Mouse (Mus musculus) lung, postnatal 25 days (tissue): ENCODE measurements around the gene Rpl23a.
"Not testable (repeated sequence)": the region's sequence is repeated elsewhere in the genome, so short reads cannot be mapped to it uniquely, and the experiment has no call there.

Experiments
- DNase-seq: peaks from one replicate; pipeline ENCODE4 v3.0.0; 2022; ENCODE audit warnings: low spot score

The Rpl23a gene

DNA sequence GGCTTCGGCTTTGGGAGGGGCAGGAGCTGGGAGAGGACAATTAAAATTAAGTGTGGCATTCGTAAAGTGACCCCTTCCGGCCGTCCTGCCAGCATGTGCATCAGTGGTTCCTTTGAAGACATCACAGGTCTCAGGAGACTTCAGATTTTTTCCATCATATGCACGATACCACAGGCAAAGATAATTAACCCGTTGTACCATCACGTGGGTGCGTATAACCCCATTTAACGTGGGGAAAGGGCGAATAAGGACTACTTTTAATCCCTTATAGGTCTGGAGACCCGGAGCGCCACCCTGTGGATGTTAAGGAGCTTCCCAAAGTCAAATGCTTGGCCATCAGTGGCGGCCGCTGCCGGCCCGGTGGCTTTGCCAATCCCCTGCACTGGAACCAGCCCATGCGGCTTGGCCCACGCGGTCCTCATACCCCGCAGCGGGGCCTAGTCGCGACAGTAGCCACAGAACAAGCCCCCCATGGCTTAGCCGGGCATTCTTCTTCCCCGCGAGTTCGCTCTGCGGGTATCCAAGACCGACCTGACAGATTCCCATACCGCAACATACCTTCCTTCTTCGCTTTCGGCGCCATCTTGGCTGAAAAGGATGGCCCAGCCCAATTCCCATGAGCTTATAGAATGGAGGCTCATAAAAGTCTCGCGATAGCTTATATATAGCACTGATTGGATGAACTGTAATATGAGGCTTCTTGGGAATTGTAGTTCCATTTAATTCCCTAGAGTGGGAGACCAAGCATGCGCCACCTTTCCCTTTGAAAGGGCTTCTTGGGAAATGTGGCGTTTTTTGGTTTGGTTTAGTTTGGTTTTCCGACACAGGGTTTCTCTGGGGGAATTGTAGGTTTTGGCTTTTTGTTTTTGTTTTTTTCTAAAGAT, at the start of gene Rpl23a:
Rpl23a (minus strand) TSS at position 624 of the 884 bp plus-strand sequence.
- peak; percentile 93 for DNase-seq

DNA sequence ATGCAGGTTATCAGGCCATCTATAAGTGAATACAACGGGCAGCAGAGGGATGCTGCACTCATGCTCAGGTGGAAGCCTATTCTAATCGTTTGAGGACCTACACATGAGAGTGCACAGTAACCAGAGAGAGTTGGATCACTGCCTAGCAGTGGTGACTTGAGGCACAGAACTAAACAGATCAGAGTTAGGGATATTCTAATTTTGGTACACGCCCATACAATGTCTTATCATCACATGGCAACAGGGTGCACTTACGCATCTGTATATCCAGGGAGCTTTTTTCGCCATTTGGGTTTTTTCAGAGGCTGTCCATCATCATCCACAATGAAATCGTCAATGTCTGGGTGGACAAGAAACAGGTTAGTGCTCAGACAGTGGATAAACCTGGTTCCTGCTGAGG, 48.1 kb upstream of the Rpl23a start:
- no peak for DNase-seq

DNA sequence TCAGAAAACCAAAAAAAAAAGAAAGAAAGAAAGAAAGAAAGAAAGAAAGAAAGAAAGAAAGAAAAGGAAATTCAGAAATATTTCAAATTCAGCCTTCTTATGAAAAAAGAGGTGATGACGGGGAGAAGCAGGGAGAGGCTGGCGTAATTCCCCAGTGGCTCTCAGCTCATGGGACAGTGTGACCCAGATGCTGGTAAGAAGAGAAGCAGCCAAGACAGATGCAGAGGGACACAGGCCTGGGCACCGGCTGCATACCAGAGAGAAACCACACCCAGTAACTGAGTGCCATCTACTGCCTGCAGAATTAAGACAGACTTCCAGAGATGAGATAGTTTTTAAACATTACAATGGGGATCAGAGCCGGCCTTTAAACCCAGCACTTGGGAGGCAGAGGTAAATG, 40.2 kb upstream of the Rpl23a start:
- DNase-seq = no peak

DNA sequence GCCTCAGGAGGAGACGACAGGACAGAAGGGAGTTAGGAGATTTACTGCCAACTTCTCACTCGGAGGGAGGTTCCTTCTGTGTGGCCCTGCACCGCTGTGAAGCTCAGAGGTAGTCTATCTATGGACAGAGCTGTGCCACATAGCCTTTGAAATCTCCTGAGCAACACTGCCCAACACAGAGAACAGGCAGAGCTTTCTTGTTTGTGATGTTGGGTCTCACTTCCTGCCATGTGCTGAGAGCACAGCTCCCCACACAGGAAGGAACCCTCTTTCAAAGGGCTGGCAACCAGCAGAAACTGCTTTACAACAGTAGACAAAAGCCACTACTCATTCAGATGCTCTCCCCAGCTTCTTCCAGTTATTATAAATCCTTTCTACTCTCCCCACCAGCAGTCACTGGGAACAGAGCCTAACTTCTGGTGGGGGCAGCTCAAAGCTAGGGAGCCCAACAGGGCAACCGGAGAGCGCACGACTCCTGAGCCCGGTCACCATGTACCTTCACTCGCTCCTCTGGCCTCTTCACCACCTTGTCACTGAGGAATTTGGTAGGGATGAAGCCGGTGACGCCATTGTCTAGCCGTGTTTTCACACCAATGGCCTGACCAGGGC, 32.4 kb upstream of the Rpl23a start:
- peak; percentile 5 for DNase-seq

DNA sequence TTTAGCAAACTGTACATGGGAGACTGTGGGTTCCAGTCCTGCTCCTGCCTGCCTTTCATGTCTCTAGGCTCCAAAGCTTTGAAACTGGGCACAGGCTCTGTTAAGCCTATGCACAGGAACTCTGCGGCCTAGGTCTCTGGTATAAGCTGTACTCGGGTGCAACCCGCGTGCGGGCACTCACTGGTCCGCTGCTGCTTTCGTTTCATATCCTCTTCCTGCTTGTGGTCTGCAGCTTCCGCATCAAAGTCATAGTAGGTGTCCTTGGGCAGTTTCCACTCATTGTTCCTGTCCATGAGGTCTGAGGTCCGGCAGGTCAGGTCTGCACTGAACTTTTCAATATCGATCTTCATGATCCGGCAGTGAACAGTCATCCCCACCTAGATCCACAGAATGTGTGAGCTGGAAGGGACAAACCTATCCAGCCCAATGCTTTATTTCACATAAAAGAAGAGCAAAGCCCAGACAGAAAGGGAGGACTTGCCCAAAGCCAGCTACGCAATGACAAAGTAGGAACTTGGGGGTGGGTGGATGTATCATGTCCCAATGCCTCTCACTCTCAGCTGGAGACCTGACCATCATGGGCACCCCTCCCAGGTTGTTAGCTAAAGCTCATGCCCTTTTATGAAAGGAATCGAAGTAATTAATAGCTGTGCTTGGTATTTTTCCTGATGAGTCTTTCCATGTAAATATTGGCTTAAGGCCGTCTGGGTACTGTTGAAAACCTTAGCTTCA, 29.9 kb upstream of the Rpl23a start:
- peak; percentile 29 for DNase-seq

DNA sequence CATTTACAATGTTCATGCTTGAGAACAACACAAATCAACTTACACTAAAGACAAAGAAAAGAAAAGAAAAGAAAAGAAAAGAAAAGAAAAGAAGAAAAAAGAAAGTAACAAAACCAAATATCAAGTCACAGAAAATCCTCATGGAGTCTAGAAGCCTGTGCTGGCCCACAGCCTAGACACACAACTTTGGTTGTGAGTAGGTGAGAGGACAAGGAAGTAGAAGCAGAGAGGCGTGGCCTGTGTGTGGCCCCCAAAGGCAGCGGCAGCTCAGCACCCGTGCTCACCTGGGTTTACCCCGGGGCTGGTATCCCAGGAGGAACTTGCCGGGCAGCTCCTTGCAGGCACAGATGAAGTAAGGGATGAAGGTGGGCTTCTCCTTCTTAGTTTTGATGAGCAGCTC, 28.1 kb upstream of the Rpl23a start:
- DNase-seq = no peak

DNA sequence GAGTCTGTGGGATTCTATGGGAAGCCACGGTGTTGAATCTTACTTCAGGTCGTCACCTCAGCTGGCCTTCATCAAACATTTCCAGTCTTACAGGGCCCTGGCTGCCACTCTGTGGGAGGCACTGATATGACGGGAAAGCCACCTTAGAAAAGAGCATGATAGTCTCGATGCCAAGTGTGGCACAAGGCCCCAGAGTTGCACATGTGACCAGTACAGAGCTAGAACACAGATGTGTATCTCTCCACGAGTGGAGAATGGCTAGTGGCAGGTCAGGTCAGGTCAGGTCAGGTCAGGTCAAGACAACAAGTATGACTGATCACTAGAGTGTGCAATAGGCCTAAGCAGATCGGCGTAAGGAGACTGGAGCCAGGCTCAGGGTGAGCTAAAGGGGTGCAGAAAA, 27.2 kb upstream of the Rpl23a start:
- DNase-seq = no peak

DNA sequence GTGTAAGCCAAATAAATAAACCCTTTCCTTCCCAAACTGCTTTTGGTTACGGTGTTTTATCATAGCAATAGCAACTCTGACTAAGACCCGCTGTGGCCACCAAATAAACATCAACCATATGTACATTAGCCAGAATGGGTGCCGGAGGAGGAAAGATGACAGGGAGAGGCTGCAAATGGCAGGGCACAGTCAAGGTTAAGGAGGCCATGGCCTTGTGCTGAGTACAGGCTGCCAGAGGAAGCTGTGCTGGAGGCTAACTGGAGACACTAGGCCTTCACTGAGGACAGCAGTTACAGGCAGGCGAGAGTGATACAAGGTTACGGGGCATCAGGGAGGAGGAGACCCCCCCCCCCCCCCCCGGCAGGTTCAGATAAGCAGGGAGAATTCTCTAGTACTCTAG, 26.5 kb upstream of the Rpl23a start:
- DNase-seq = no peak

DNA sequence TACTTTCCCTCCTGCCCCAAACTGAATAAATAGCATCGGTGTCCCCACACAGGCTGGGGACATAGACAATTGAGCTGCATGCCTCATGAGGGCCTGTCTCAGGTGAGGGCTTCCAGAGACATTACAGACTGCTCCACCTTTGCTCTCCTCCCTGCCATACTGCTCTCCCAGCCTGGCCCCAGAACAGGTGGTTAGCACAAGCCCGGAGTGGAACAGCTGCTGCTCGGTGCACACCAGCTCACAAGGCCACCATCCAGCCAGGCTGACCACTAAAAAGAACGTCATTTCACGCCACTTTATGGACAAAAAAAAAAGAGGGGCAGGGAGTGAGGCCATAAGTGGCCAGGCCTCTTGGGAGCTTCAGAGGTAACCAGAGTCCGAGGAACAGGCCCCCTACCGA, 23.8 kb upstream of the Rpl23a start:
- DNase-seq = no peak

DNA sequence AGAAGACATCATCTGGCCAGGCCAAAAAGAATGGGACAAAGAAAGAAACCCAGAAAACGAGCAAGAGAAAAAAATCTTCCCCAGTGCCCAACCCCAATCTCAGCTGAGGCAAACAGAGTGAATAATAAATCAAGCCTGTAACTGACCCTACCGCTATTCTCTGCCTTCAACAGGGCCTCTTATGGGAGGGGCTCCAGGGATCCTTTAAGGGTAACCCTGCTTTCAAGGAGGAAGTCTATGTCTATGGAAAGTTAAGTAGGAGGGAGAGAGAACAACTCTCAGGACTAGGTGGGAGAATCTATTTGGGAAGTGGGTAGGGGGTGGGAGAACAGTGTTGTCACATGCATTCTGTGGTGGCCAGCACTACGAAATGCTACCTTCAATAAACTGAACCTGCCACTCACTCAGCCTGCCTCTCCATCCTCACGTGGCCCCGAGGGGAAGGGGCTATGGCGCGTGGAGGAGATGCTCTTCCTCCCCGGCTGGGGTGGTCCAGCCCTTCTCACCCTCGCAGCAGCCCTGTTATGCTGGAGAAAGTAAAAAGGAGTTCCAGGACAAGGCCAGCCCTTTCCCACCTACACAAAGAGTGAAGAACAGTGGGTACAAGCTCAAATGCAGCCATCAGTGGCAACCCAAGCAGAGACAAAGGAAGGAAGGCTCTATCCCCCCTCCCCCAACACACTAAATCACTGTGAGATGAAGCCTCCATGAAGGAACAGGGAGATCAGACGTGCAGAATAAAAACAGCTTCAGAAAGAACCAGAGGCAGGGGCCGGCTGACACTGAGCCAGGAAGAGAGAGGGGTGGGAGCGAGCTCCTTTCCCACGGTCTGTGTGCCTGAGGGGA, 22.2 kb upstream of the Rpl23a start:
- no peak for DNase-seq

DNA sequence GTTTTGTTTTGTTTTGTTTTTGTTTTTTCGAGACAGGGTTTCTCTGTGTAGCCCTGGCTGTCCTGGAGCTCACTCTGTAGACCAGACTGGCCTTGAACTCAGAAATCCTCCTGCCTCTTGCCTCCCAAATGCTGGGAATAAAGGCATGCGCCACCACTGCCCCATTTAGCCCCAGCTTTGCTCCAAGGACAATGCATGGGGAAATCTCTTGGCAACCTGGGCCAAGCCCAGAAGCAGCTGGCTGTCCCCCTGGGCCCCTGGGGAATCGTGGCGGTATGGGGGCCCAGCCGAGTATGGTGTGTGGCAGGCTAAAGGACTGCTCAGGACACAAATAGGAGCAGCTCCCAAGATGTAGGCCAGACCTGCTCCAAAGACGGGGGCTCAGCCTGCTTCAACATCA, 20.9 kb upstream of the Rpl23a start:
- DNase-seq = no peak

DNA sequence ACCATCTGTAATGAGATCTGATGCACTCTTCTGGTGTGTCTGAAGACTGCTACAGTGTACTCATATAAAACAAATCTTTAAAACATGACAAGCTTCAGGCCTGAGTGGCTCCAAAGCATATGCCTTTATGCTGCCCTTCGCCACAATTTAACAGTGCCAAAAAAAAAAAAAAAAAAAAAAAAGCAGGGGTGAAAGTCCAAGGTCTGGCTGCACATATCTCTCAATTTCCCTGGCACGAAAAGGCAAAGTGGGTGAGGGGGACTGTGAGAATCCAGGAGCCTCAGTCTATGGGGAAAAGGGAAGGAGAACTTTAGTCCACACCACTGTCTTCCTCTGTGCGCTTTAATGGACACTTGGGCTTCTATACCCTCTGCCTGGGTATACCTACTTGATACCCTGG, 19.0 kb upstream of the Rpl23a start:
- DNase-seq = no peak

DNA sequence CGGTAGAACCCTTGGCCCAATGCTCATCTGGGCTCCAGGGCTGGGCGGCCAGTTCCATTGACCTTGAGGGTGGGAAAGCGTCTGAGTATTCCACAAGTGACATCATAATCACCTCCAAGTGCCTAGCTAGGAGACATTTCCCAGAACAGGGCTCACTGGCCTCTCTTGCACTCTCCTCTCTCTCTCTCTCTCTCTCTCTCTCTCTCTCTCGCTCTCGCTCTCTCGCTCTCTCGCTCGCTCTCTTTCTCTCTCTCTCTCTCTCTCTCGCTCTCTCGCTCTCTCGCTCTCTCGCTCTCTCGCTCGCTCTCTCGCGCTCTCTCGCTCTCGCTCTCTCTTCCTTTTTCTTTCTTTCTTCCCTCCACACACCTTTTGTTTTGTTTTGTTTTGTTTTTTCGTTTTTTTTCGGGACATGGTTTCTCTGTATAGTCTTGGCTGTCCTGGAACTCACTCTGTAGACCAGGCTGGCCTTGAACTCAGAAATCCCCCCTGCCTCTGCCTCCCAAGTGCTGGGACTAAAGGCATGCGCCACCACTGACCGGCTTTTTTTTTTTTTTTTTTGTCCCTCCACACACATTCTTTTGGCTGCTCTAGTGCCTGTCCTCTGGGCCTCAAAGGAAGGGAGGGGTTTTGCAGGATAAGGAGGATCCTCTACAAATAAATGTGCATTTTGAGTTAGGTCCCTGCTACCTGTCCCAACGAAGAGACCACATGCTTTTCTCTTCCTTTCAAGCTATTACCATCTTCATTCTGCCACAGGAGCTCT, 11.9 kb upstream of the Rpl23a start:
- no peak for DNase-seq

DNA sequence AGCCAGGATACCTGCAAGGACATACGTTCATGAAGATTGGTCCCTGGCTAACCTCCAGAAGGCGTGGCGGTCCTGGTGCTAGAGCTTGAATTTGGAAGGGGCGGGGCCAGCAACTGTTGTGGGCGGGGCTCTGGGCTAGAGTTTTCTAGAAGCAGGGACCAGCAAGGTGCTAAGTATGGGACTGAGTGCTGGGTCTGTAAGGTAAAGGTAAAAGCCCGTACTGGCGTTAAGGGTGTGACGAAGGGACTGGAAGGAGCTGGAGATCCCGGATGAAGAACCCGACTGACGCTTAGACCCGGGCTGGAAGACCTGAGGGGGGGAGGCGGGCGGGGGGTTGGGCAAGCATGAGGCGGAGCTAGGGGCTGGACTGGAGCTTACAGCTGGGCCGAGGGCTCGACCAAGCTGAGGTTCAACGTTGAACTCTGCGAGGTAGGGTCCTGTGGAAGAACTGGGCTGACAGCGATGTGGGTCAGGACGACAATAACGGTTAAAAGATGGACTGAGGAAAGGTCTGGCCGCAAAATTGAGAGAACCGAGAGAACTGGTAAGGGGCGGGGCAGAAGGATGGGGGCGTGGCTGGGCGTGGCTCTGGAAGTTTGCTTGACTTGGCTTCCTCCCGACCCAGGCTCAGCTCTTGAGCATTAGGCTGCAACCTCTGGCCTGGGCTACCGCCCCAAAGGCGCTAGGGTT, 11.2 kb upstream of the Rpl23a start:
- DNase-seq = peak; percentile 82

DNA sequence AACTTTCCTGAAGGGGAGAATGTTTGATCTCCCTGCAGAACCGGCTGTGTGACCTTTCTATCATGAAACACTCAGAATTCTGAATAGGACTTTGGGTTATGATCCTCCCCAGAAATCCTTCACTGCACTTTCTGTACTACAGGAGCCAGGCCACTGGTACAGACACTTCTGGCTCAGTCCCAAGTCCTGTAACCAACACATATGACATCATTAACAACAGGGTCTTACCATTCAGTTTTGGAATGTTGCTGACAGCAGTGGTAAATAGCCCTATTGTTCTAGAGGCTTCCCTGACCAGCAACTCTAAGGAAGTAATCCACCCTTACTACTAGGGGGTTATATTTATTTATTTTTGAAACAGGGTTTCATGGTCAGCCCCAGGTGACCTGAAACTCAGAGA, 9.7 kb upstream of the Rpl23a start, which contains the start of gene Proca1:
Proca1 (plus strand) TSS at position 280 of the 400 bp plus-strand sequence.
- no peak for DNase-seq

DNA sequence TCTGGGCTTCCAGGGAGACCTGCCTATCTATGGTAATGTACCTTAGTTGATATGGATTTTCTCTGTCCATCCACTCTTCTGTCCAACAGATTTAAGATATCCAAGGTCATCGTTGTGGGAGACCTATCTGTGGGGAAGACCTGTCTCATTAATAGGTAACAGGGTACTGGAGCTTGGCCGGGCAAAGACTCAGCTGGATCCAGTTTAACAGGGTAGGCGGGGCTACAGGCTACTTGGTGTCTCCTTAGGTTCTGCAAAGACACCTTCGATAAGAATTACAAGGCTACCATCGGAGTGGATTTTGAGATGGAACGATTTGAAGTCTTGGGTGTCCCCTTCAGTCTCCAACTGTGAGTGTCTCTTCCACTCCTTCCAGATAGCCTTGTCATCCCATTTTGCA, 6.7 kb upstream of the Rpl23a start:
- no peak for DNase-seq

DNA sequence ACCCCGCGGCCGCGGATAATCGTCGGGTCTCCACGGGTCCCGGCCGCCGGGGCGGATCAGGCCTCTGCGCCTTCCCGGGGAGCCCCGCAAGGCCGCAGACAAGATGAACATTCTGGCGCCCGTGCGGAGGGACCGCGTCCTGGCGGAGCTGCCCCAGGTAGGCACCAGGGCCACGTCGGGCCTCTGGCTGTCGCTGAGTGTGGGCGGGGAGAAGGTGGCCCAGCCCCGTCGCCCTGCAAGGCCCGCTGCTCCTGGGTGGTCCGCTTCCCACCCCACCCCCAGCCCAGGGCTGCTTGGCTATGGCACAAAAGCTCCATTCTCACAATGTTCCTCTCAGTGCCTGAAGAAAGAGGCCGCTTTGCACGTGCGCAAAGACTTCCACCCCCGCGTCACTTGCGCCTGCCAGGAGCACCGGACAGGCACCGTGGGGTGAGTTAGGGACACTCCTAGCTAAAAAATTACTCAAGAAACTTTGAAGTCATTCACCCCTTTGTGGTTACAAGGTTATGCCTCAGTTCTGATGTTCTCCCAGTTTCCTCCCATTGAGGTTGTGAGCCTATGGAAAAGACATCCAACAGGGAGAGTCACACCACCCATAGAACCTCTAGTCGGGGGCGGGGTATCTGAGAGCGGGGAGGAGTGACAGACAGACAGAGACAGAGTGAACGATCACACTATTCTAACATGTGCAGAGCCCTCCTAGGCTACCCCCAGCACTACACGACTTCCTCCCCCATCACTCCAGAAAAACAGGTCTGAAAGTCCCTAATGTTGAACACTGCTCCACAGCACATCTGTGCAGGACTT, 6.1 kb upstream of the Rpl23a start:
- peak; percentile 37 for DNase-seq

DNA sequence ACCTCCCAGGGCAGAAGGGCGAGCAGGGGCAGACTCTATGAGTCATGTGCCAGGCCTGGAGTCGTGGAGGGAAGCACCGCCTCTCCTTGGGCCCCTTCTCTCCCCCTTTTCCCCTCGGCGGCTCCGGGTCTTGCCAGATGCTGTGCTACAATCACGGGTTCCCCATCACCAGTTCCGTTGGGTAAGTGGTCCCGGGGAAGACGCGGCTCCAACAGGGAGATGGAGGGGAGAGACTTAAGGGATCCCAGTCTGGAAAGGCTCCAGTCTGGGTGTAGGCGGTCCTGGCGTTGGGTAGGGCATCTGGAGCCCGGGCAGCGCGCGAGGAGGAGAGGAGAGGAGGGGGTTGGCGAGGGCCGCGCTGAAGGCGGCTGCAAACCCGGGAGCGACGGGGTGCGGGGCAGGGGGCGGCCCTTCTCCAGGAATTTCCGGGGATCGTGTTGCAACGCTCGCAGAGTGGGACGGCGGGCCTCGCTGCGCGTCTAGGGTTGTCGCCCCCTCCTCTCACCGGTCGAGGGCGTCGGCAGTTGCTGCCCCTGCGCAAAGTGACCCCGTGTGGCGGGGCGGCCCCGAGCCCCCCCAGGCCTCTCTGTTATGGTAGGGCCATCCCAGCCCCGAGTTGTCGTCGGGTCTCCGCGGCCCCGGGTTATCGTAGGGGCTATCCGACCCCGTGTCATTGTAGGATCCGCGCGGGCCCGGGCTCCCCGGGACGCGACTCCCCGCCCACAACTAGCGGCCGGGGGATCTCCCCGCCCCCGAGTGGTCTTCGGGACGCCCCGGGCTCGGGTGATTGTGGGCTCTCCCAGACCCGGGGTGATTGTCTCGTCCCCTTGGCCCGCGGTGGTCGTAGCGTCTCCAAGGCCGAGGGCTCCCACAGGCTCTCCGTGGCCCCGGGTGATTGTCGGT, 5.2 kb upstream of the Rpl23a start, which contains the start of gene Rab34:
Rab34 (plus strand) TSS at position 100 of the 903 bp plus-strand sequence.
- DNase-seq = peak; percentile 60

DNA sequence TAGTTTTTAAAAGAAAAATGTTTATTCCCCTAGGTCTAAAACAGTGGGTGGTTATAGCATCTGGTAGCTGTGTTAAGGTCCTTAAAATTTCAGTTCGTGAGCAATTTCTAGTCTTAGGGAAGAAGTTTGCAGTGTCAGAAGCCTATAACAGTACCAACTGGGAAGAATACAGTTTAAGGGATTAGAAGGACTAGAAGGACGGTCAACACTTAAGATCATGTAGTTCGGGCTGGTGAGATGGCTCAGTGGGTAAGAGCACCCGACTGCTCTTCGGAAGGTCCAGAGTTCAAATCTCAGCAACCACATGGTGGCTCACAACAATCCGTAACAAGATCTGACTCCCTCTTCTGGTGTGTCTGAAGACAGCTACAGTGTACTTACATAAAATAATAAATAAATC, 1.3 kb upstream of the Rpl23a start:
- DNase-seq = not testable (repeated sequence)
